Mouse (Mus musculus) ES-Bruce4 (cell line): ENCODE measurements around the gene Atp13a1.

Experiments used
- CTCF ChIP-seq: IDR thresholded peaks from one replicate; pipeline ENCODE4 v1.8.1; 2011; ENCODE audit warnings: low read depth, low read length
- POLR2A ChIP-seq: IDR thresholded peaks from one replicate; pipeline ENCODE4 v1.8.1; 2011; ENCODE audit warnings: low read length; ENCODE audit not compliant: insufficient read depth

DNA sequence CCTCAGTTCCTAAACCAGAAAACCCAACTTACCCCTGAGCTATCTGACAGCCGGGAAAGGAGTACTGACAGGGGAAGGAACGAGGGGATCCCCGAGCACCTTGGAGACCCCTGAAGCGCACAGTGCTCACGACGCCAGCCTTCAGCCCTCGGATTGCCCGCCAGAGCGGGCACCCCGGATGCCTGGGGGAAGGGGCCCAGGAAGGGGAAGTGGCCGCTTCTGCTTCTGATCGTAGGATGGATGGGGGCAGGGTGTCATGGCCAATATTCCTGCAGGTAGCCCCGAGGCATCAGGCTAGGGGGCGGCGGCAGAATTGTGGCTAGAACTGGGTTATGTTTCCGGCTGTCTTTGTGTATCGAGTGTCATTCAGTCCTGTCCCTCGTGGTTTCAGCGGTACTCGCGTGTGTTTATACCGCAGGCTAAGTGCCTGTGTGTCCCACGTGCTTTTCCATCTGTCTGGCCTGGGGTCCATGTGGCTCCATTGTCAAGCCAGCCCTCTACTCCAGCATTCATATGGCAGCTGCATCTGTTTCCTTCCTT is 18.0 kb downstream of the Atp13a1 start:
- no peak for TF ChIP-seq POLR2A
- TF ChIP-seq CTCF = no peak
